Mouse (Mus musculus) forebrain, embryonic 11.5 days (tissue): Measurements from ENCODE around the gene Capn8. TPM values are rescaled to one million over a fixed set of nuclear protein-coding genes. Genes with fewer than 3 reads are reported as not detected.

ENCODE experiments used
- ATAC-seq: fragments of 200-750 bp; cut with Nextera tagmentation; replicated peaks from 2 replicates; pipeline ENCODE4 v1.8.0; 2017; ENCODE audit warnings: moderate TSS enrichment; ENCODE audit not compliant: low FRiP score
- DNase-seq: peaks from one replicate; pipeline ENCODE4 v3.0.0-alpha.2; 2017; ENCODE audit warnings: low spot score
- H3K27ac ChIP-seq: fragments of 300-500 bp; sonication (generic); 2 replicates; pipeline ENCODE4 v1.5.1; 2014; ENCODE audit warnings: low read depth, low read length
- H3K27me3 ChIP-seq: fragments of 300-500 bp; sonication (generic); 2 replicates; pipeline ENCODE4 v1.6.1; 2014; ENCODE audit warnings: mild to moderate bottlenecking, low read length, mixed read lengths; ENCODE audit not compliant: control insufficient read depth, insufficient read depth
- H3K36me3 ChIP-seq: fragments of 300-500 bp; sonication (generic); 2 replicates; pipeline ENCODE4 v1.6.1; 2014; ENCODE audit warnings: mild to moderate bottlenecking, low read length, moderate library complexity, mixed read lengths; ENCODE audit not compliant: control insufficient read depth, insufficient read depth
- H3K4me1 ChIP-seq: fragments of 300-500 bp; sonication (generic); replicated peaks from 2 replicates; pipeline ENCODE4 v1.6.1; 2014; ENCODE audit warnings: low read length, mixed read lengths; ENCODE audit not compliant: control insufficient read depth, insufficient read depth
- H3K4me2 ChIP-seq: fragments of 300-500 bp; sonication (generic); 2 replicates; pipeline ENCODE4 v1.6.1; 2014; ENCODE audit warnings: low read depth, mild to moderate bottlenecking, low read length, moderate library complexity, mixed read lengths; ENCODE audit not compliant: severe bottlenecking
- H3K4me3 ChIP-seq: fragments of 300-500 bp; sonication (generic); 2 replicates; pipeline ENCODE4 v1.5.1; 2014; ENCODE audit warnings: low read depth, low read length
- H3K9ac ChIP-seq: fragments of 300-500 bp; sonication (generic); 2 replicates; pipeline ENCODE4 v1.6.1; 2014; ENCODE audit warnings: low read length
- H3K9me3 ChIP-seq: fragments of 300-500 bp; sonication (generic); 2 replicates; pipeline ENCODE4 v1.6.1; 2016; ENCODE audit warnings: low read length, mixed read lengths; ENCODE audit not compliant: control insufficient read depth
- WGBS: fragments of 180-500 bp; shearing (Covaris S2); extraction: QIAGEN DNeasy Blood & Tissue Kit; methylation state at CpG from one replicate; pipeline ENCODE4 v1.1.7; 2014; 5-methylcytosine and 5-hydroxymethylcytosine counted together
- polyA plus RNA-seq: library from polyadenylated mRNA; unstranded; fragments of >200 nt; fragmentation: Nextera tagmentation; extraction: Ambion mirVana; gene quantifications from 2 replicates; pipeline ENCODE4 v1.2.1, GENCODE M21; 2014

The Capn8 gene
- polyA plus RNA-seq, 1 experiment from 2014 or later, result 0.08 TPM

DNA sequence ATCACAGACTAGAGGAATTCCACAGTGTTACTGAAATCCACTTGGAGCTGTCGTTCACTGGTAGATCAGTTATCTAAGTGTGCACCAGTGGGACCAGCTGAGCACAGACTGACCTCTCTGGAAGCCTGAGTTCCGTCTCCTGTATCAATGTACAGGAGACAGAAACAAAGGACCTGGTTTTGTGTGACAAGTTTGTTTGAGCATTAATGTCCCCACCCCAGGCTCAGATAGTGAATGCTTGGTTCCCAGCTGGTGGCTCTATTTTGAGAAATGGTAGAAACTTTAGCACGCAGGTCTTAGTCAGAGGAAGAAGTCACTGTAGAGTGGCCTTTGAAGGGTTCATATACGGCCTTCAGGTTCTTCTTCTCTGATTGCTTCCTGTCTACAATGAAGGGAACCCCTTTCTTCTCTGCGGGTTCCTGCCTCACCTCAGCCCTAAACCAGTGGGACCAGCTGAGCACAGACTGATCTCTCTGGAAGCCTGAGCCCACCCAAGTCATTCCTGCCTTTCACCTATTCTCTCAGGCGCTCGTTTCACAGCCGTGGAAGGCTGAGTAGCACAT, 43.8 kb upstream of the Capn8 start:
- no peaks in the 10 kb centered on the region for H3K9me3 ChIP-seq
- no peak overlapping the region for H3K4me3 ChIP-seq
- H3K4me2 ChIP-seq, result no peak overlapping the region
- ATAC-seq (no peak), DNase-seq (peak; percentile 22)
- no peak overlapping the region for H3K9ac ChIP-seq
- no peak overlapping the region for H3K27ac ChIP-seq
- peaks cover 7% of the 10 kb centered on the region; the same call in 1 of the 2 replicates for H3K27me3 ChIP-seq
- H3K36me3 ChIP-seq, result no peaks in the 10 kb centered on the region
- H3K4me1 ChIP-seq, result peaks cover 2% of the 10 kb centered on the region; the same call in 1 of the 2 replicates
- 69% methylated on average over 8 of the region's 8 CpGs for WGBS

DNA sequence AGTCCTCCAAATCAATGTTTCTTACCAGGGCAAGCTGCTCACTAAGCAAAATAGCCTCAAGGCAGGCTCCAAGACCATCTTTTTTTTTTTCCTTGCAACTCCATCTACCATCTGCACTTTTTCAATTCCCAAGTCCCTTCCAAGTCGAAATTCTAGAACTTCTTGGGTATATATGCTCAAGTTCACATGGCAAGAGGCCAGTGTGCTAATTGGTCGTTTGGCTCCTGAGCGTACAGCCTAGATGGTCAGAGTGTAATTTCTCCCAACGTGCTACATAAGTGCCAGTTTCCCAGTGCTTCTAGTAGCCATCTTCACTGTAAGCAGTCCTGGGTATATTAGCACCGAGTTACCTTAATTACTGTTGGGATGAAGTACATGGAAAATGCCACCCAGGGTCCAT, 41.8 kb upstream of the Capn8 start:
- no peak for ATAC-seq
- 83% methylated on average over 5 of the region's 5 CpGs for WGBS

DNA sequence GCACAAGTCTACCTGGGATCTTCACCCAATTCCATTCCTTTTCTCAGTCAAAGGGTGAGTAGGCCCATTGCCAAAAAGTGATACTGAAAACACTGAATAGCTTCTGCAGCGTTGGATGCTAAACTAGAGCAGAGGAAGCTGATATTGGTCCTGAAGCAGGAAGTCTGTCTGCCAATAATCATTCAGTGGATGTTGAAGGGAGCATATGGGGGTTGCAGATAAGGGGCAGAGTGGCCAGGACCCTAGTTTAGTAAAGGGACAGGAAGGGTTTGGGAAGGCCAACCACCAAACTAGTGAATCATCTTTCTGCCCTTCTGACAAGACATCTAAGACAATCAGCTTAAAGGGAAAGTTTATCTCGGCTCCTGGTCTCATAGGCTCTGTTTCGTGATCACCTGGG, 41.1 kb upstream of the Capn8 start:
- Histone ChIP-seq H3K36me3 (no peaks in the 10 kb centered on the region), H3K9me3 (no peaks in the 10 kb centered on the region), H3K4me1 (peaks cover 6% of the 10 kb centered on the region; the same call in 1 of the 2 replicates), H3K4me3 (no peak overlapping the region), H3K9ac (no peak overlapping the region), H3K27ac (no peak overlapping the region), H3K27me3 (peaks cover 8% of the 10 kb centered on the region; the same call in 1 of the 2 replicates), H3K4me2 (no peak overlapping the region)
- 85% methylated on average over 3 of the region's 3 CpGs for WGBS
- no peak for ATAC-seq
- no peak for DNase-seq

More for the DNA sequence above, 41.8 kb upstream of the Capn8 start:
- Histone ChIP-seq H3K9ac (no peak overlapping the region), H3K4me3 (no peak overlapping the region), H3K4me1 (peaks cover 2% of the 10 kb centered on the region; the same call in 1 of the 2 replicates), H3K4me2 (no peak overlapping the region), H3K9me3 (no peaks in the 10 kb centered on the region), H3K27ac (no peak overlapping the region), H3K27me3 (peaks cover 11% of the 10 kb centered on the region; the same call in 1 of the 2 replicates), H3K36me3 (no peaks in the 10 kb centered on the region)
- peak; percentile 35 for DNase-seq

DNA sequence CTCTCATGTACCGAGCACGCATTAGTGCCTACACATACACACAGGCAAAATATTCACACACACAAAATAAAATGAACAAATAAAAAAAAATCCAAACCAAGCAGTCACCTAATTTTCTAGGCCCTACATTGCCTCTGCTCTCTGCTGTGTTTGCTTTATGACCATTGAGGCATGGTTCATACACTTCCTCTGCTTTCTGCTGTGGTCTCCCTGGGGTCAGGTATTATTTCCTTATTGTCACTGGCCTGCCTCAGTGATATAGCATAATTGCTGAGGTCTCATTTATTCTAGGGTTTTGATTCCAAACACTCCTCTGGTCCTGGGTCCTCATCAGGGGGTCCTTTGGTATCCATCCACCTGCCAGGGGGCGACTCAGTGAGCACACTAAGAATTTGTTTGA, 39.2 kb upstream of the Capn8 start:
- H3K9me3 ChIP-seq, result no peaks in the 10 kb centered on the region
- peaks cover 3% of the 10 kb centered on the region; the same call in 1 of the 2 replicates for H3K27me3 ChIP-seq
- H3K4me2 ChIP-seq, result no peak overlapping the region
- no peak overlapping the region for H3K9ac ChIP-seq
- WGBS, result 78% methylated on average over 3 of the region's 3 CpGs
- H3K36me3 ChIP-seq, result no peaks in the 10 kb centered on the region
- peaks cover 4% of the 10 kb centered on the region; the same call in 1 of the 2 replicates for H3K4me1 ChIP-seq
- H3K4me3 ChIP-seq, result no peak overlapping the region
- DNase-seq (no peak), ATAC-seq (no peak)
- no peak overlapping the region for H3K27ac ChIP-seq

DNA sequence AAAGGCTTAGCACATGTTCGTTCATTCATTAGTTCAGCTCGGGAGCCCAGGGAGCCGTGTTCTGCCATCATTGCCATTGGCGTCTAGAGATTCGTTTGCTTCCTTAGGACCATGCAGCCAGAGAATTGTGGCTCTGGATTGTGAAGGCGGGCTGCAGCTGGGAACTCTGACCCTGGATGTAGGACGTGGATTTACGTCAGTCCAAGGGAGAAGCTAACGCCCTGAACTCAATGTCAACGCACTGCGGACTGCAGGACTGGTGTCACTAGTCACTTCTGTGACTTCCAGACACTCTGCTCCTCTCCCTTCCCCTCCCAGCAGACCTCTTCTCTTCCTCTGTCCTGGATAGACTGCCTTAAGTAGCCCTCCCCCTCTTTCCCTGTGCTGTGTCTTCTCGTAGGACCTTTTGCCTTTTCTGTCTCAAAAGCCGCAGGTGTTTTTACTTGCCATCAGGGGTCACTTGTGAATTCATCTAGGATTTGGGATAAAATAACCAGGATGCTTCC, 37.5 kb upstream of the Capn8 start:
- DNase-seq, result peak; percentile 47
- no peak overlapping the region for H3K9ac ChIP-seq
- H3K4me1 ChIP-seq, result peaks cover 4% of the 10 kb centered on the region; the same call in 1 of the 2 replicates
- no peak overlapping the region for H3K4me2 ChIP-seq
- ATAC-seq, result no peak
- no peaks in the 10 kb centered on the region for H3K36me3 ChIP-seq
- no peaks in the 10 kb centered on the region for H3K9me3 ChIP-seq
- H3K4me3 ChIP-seq, result no peak overlapping the region
- WGBS, result 44% methylated on average over 13 of the region's 13 CpGs
- peaks cover 3% of the 10 kb centered on the region; the same call in 1 of the 2 replicates for H3K27me3 ChIP-seq
- no peak overlapping the region for H3K27ac ChIP-seq

DNA sequence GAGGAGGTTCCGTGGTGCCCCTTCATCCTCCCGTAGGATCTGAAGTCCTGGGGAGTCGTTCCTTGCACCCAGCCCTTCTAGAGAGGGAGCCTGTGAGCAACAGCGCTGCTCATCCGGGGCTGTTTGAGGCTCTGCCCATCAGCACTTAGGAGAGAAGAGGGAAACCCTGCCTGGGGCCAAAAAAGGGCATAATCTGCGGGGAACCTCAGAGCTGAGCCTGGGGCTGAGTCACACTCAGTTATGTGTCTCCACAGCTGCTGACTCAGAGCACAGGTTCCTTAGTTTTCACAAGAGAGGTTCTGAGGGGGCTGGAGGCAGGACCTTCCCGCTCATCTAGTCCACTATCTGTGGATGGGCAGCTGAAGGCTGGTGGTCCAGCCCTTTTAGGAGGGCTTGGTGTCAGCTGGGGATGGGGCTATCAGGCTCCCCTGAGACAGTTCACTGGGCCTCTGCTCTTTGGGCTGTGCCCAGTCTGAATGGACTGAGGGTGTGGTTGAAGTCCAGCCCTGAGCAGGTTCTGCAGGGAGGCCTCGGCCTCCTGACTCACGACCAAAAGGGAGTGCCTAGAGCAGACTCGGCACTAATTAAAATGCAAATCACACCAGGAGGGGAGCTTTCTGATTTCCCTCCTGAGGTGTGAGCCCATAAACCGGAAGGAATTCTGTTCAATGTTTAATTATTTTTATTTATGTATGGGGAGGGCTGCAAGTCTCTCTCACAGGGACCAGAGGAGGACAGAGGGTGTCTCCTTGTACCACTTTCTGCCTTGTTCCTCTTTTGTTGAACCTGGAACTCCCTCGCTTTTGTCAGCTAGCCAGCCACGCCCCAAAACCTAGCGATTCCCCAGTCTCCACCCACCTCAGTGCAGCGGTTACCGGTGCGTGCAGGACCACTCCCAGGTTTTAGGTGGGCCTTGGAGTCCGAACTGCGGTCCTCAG, 36.6 kb upstream of the Capn8 start:
- H3K4me1 ChIP-seq, result peaks cover 4% of the 10 kb centered on the region; the same call in 1 of the 2 replicates
- no peaks in the 10 kb centered on the region; the same call in 1 of the 2 replicates for H3K9me3 ChIP-seq
- peak; percentile 71 for ATAC-seq
- H3K4me2 ChIP-seq, result peak overlapping the region; percentile 36; the same call in 1 of the 2 replicates
- peaks cover 3% of the 10 kb centered on the region; the same call in 1 of the 2 replicates for H3K27me3 ChIP-seq
- H3K9ac ChIP-seq, result peak overlapping the region; percentile 27; the same call in 1 of the 2 replicates
- H3K36me3 ChIP-seq, result no peaks in the 10 kb centered on the region
- no peak overlapping the region for H3K4me3 ChIP-seq
- H3K27ac ChIP-seq, result no peak overlapping the region
- 3% methylated on average over 19 of the region's 19 CpGs for WGBS
- peak; percentile 59 for DNase-seq

DNA sequence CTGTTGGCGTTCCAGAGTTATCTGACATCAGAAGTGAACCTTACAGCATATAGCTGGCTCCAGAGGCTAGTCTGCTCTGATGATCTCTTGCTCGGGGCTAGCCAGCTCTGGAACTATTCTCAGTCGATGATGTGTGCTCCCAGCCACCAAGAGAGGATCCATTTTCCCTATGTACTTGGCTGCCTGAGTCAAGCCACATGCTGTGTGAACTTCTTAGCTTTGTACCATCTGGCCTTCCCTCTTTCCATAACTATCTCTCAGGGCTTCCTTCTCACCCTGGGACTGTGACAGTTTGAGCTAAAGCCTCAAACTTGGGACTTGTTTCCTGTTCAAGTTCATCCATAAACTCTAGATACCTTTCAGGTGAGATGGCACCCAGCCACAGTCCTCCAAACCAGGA, 31.2 kb upstream of the Capn8 start:
- Histone ChIP-seq H3K9ac (no peak overlapping the region), H3K4me1 (no peaks in the 10 kb centered on the region), H3K36me3 (no peaks in the 10 kb centered on the region), H3K4me2 (no peak overlapping the region), H3K4me3 (no peak overlapping the region), H3K27ac (no peak overlapping the region), H3K27me3 (no peaks in the 10 kb centered on the region; the same call in 1 of the 2 replicates), H3K9me3 (no peaks in the 10 kb centered on the region; the same call in 1 of the 2 replicates)
- DNase-seq (no peak), ATAC-seq (no peak)
- WGBS, result 81% methylated on average over 3 of the region's 3 CpGs

DNA sequence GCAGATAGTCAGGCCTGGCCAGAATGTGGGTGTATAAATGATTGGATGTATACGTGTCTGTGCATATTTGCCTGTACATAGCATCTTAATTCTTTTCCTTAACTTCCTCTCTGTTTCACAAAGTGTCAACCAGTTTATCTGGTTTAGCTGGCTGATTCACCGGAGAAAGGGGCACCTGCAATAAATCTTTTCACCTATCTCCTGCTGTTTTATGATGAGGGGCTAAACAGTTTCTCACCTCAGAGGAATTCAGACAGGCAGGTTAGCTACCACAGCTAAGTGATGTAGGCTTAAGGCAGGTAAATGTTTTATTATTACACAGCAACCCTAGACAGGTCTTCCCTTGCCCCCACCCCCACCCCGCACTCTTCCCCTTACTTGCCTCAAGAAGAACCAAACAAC, 29.7 kb upstream of the Capn8 start:
- 86% methylated on average over 3 of the region's 3 CpGs for WGBS
- ATAC-seq (no peak), DNase-seq (peak; percentile 38)
- no peaks in the 10 kb centered on the region for H3K36me3 ChIP-seq
- no peaks in the 10 kb centered on the region; the same call in 1 of the 2 replicates for H3K4me1 ChIP-seq
- no peak overlapping the region for H3K4me2 ChIP-seq
- no peak overlapping the region for H3K4me3 ChIP-seq
- H3K27me3 ChIP-seq, result no peaks in the 10 kb centered on the region
- H3K27ac ChIP-seq, result no peak overlapping the region
- H3K9me3 ChIP-seq, result no peaks in the 10 kb centered on the region; the same call in 1 of the 2 replicates
- H3K9ac ChIP-seq, result no peak overlapping the region
